Mouse (Mus musculus) limb, embryonic 13.5 days (tissue): Measurements from ENCODE around the gene Tpcn2. TPM values are rescaled to one million over a fixed set of nuclear protein-coding genes. Genes with fewer than 3 reads are reported as not detected.
A peak's percentile ranks its signal among the peaks of the same experiment; 100 is the strongest.

Source experiments
- ATAC-seq: fragments of 200-750 bp; cut with Nextera tagmentation; 2 replicates; pipeline ENCODE4 v1.8.0; 2017; ENCODE audit warnings: low read depth, moderate number of reproducible peaks, moderate TSS enrichment; ENCODE audit not compliant: low FRiP score
- H3K27ac ChIP-seq: fragments of 300-500 bp; sonication (generic); 2 replicates; pipeline ENCODE4 v1.5.1; 2015; ENCODE audit warnings: inconsistent platforms, mild to moderate bottlenecking, moderate library complexity
- H3K27me3 ChIP-seq: fragments of 300-500 bp; sonication (generic); 2 replicates; pipeline ENCODE4 v1.6.1; 2015; ENCODE audit warnings: mild to moderate bottlenecking, inconsistent platforms
- H3K36me3 ChIP-seq: fragments of 300-500 bp; sonication (generic); 2 replicates; pipeline ENCODE4 v1.6.1; 2015; ENCODE audit warnings: inconsistent platforms, mild to moderate bottlenecking, moderate library complexity
- H3K4me1 ChIP-seq: fragments of 300-500 bp; sonication (generic); 2 replicates; pipeline ENCODE4 v1.6.1; 2015; ENCODE audit warnings: inconsistent platforms
- H3K4me2 ChIP-seq: fragments of 300-500 bp; sonication (generic); replicated peaks from 2 replicates; pipeline ENCODE4 v1.6.1; 2015; ENCODE audit warnings: inconsistent platforms, mild to moderate bottlenecking, moderate library complexity
- H3K4me3 ChIP-seq: fragments of 300-500 bp; sonication (generic); 2 replicates; pipeline ENCODE4 v1.5.1; 2015; ENCODE audit warnings: moderate library complexity, mild to moderate bottlenecking, inconsistent platforms
- H3K9ac ChIP-seq: fragments of 300-500 bp; sonication (generic); 2 replicates; pipeline ENCODE4 v1.6.1; 2015; ENCODE audit warnings: mild to moderate bottlenecking, inconsistent platforms
- H3K9me3 ChIP-seq: fragments of 300-500 bp; sonication (generic); 2 replicates; pipeline ENCODE4 v1.6.1; 2016; ENCODE audit warnings: inconsistent platforms
- WGBS: fragments of 180-500 bp; shearing (Covaris S2); methylation state at CpG from one replicate; pipeline ENCODE4 v1.1.7; 2015; 5-methylcytosine and 5-hydroxymethylcytosine counted together
- polyA plus RNA-seq: library from polyadenylated mRNA; unstranded; fragments of >200 nt; fragmentation: Nextera tagmentation; extraction: Ambion mirVana; gene quantifications from 2 replicates; pipeline ENCODE4 v1.2.1, GENCODE M21; 2015

Gene Tpcn2
- polyA plus RNA-seq, 1 experiment from 2014 or later, result 12.6 TPM

DNA sequence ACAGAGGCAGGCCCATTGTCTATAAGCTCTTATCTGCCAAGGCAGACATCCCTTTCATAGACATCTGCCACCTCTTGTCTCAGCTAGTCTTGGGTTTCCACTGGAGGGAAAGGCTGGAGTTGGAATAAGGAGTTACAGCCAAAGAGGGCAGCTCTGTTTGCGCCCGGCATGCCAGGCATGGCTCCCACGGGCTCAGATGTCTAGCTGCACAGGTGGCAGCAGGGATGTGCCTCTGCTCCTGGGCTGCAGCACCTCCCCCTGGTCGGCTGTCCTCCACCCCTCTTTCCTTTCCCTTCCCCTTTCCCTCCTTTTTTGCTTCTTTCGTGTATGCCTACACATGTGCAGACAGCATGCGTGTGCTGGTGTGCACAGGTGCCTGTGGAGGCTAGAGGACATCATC lies 91.0 kb downstream of the Tpcn2 start:
- Histone ChIP-seq H3K36me3 (no peaks in the 10 kb centered on the region), H3K4me2 (no peak overlapping the region), H3K27me3 (no peaks in the 10 kb centered on the region), H3K9ac (no peak overlapping the region), H3K9me3 (no peaks in the 10 kb centered on the region), H3K4me3 (no peak overlapping the region), H3K27ac (no peak overlapping the region), H3K4me1 (peaks cover 58% of the 10 kb centered on the region)
- 73% methylated on average over 6 of the region's 6 CpGs for WGBS
- no peak for ATAC-seq

DNA sequence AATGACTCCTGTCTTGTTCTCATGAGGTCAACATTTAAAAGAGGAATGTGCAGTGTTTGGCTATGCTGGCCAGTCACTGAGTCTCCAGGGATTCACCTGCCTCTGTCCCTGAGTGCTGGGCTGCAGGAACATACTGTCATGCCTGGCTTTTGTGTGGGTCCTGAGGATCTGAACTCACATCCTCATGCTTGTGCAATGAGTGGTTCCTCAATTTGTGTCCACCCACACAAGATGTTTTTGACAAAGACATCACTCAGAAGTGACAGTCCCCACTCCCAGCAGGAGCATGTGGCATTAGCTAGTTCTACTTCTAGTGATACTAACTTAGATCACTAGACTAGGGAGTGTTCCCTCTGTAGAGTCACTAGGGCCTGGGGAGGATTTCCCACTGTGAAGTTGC lies 93.3 kb downstream of the Tpcn2 start:
- Histone ChIP-seq H3K27ac (no peak overlapping the region), H3K27me3 (no peaks in the 10 kb centered on the region), H3K4me2 (no peak overlapping the region), H3K4me1 (peaks cover 40% of the 10 kb centered on the region), H3K4me3 (no peak overlapping the region), H3K9ac (no peak overlapping the region), H3K36me3 (no peaks in the 10 kb centered on the region), H3K9me3 (no peaks in the 10 kb centered on the region)
- no peak for ATAC-seq

GRCm38 (mm10) chr7:145189342-145189741 lies 94.5 kb downstream of the Tpcn2 start:
- Histone ChIP-seq H3K36me3 (no peaks in the 10 kb centered on the region), H3K4me3 (no peak overlapping the region), H3K4me2 (no peak overlapping the region), H3K4me1 (peaks cover 28% of the 10 kb centered on the region), H3K9me3 (no peaks in the 10 kb centered on the region), H3K27ac (0 out of 2 replicates have a peak overlapping the region, but pooled peaks have one; percentile 15), H3K9ac (no peak overlapping the region), H3K27me3 (no peaks in the 10 kb centered on the region)
- no peak for ATAC-seq
- 31% methylated on average over 8 of the region's 8 CpGs for WGBS

DNA sequence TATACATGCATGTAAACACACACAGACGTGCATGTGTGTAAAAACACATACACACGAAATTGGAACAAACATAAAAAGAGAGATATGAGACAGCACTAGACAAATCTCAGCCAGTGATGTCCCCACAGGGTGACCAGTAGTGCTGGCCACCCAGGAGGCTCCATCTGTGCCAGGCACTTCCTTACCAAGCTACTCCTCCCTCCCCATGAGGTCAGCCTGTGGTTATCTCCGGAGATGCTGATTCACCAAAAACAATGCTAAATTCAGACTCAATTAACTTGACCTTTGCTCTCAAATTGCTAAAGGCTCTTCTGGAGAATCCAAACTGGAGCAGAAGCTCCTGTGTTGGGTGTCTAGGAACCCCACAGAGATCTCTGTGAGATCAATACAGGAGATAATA lies 96.0 kb downstream of the Tpcn2 start:
- Histone ChIP-seq H3K9ac (no peak overlapping the region), H3K4me2 (no peak overlapping the region), H3K27me3 (no peaks in the 10 kb centered on the region), H3K4me3 (no peak overlapping the region), H3K27ac (no peak overlapping the region), H3K9me3 (no peaks in the 10 kb centered on the region), H3K4me1 (peaks cover 20% of the 10 kb centered on the region), H3K36me3 (no peaks in the 10 kb centered on the region)
- WGBS, result 72% methylated on average over 3 of the region's 3 CpGs
- ATAC-seq, result no peak

GRCm38 (mm10) chr7:145182388-145182787 lies 101.4 kb downstream of the Tpcn2 start:
- 52% methylated on average over 4 of the region's 4 CpGs for WGBS
- Histone ChIP-seq H3K27me3 (no peaks in the 10 kb centered on the region), H3K4me1 (peaks cover 39% of the 10 kb centered on the region), H3K36me3 (no peaks in the 10 kb centered on the region), H3K9me3 (no peaks in the 10 kb centered on the region), H3K9ac (no peak overlapping the region), H3K4me2 (no peak overlapping the region), H3K4me3 (no peak overlapping the region), H3K27ac (peak overlapping the region; percentile 88; the same call in 1 of the 2 replicates)
- no peak for ATAC-seq

DNA sequence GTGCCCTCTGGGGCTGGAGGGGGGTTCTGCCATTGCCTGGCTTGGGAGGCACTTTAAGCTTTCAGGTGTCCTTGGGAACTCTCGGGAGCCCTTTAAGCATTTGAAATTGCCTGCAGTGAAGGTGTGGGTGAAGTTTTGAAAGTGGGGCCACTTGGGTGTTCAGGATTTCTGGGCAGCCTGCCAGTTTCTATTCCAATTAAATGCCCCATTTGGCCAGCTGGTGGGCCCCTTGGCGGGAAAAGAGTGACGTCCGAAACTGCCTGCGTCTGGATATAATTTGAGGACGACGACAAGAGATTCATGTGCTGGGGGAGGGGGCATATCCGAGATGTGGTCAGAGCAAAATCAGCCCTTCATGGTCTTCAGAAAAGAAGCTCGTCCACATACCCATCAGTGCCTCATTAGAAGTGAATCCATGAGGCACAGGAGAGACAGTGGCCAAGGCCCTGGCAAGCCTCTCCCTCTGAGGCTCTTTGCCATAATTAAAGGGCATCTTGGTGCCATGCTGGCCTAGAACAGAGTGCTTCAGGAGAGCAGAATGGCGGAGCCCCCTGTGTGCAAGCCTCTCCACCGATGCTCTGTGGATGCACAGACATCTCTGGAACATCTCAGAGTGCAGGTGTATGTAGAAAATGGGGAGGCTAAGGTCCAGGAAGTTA lies 102.3 kb downstream of the Tpcn2 start:
- 16% methylated on average over 11 of the region's 11 CpGs for WGBS
- Histone ChIP-seq H3K9ac (no peak overlapping the region), H3K27ac (peak overlapping the region; percentile 88), H3K4me1 (peaks cover 44% of the 10 kb centered on the region), H3K9me3 (no peaks in the 10 kb centered on the region), H3K36me3 (no peaks in the 10 kb centered on the region), H3K27me3 (no peaks in the 10 kb centered on the region), H3K4me2 (0 out of 2 replicates have a peak overlapping the region, but pooled peaks have one; percentile 5), H3K4me3 (no peak overlapping the region)
- peak; percentile 34 for ATAC-seq

DNA sequence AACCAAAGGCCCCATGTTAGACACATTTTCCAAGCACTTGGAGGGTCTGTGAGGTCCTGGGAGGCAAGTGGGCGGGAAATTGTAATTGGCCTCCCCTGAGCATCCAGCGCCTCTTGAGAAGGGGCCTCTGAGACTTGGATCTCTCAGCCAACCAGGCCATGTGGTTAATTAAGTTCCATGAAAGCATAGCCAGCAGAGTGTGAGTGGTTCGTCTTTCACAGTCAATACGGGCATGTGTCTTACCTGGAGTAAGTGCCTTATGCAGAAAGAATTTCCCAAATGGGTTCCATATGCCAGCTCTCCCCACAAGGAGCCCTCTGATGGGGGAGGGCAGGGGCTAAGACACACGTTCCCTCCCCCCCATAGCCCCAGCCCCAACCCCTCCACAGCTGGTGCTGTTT lies 104.1 kb downstream of the Tpcn2 start:
- Histone ChIP-seq H3K9ac (no peak overlapping the region), H3K27me3 (no peaks in the 10 kb centered on the region), H3K27ac (peak overlapping the region; percentile 88), H3K4me3 (no peak overlapping the region), H3K4me2 (no peak overlapping the region), H3K9me3 (no peaks in the 10 kb centered on the region), H3K36me3 (no peaks in the 10 kb centered on the region), H3K4me1 (peaks cover 45% of the 10 kb centered on the region)
- peak; percentile 83 for ATAC-seq
- 12% methylated on average over 5 of the region's 5 CpGs for WGBS

DNA sequence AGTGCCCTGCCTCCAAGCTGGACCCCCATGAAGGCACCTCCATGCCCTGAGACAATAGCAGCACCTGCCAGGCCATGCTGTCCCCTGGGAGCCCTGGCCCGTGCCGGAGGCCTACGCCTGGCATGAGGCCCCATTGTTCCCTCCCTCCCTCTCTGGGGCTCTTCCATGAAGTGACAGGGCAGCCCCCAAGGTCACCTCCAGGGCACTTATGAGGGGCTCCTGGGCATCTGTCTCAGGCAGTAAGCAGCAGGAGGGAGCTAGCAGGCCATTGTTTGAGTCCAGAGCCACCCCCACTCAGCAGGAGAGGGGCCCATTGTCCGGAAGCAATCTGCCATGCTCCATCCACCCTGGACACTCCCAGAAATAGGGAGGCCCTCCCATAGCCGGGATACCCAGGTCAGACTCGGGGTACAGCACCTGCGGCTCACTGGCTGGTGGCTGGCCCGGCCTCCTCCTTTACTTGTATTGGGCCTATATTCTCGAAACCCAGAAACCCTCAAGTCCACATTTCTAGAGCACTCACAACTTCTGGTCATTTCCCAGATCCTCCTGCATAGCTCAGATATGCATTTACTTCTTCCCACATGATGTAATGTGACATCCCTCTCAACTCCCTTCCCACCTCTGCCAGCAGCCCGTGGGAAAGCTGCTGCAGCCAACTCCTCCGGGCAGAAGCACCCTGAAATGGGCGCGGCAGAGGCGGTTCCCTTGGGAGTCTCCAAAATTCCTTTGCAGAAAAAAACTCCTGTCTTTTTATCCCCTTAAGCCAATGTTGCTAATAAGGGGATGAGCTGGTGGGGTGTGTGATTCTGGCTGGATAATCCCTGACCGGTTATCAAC lies 106.8 kb downstream of the Tpcn2 start:
- Histone ChIP-seq H3K36me3 (no peaks in the 10 kb centered on the region), H3K27ac (no peak overlapping the region), H3K4me1 (peaks cover 44% of the 10 kb centered on the region), H3K9me3 (no peaks in the 10 kb centered on the region), H3K27me3 (no peaks in the 10 kb centered on the region), H3K9ac (no peak overlapping the region), H3K4me2 (no peak overlapping the region), H3K4me3 (no peak overlapping the region)
- 70% methylated on average over 15 of the region's 15 CpGs for WGBS
- ATAC-seq, result no peak

DNA sequence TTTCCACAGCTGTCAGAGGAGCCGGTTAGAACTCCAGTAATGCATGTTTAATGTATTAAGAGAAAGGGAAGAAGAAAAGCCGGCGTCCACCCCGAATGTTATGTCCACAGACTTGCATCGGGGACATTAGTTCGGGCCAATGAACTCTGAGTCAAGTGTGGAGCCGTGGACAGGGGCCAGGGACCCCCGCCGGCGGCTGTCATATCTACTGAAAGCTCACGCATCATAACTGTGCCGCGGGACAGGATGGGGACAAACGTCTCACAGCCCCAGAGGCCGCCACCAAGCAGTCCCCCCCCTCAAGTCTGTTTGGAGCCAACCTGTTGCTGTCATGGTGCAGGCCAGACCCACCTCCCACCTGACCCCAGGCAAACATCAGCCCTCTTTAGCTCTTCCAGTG lies 110.2 kb downstream of the Tpcn2 start:
- no peaks in the 10 kb centered on the region for H3K36me3 ChIP-seq
- H3K4me2 ChIP-seq, result no peak overlapping the region
- no peak overlapping the region for H3K4me3 ChIP-seq
- no peaks in the 10 kb centered on the region for H3K27me3 ChIP-seq
- 72% methylated on average over 15 of the region's 15 CpGs for WGBS
- ATAC-seq, result no peak
- H3K9ac ChIP-seq, result no peak overlapping the region
- H3K9me3 ChIP-seq, result no peaks in the 10 kb centered on the region
- no peak overlapping the region for H3K27ac ChIP-seq
- peaks cover 13% of the 10 kb centered on the region for H3K4me1 ChIP-seq

GRCm38 (mm10) chr7:145173116-145173515 lies 110.7 kb downstream of the Tpcn2 start:
- no peaks in the 10 kb centered on the region for H3K9me3 ChIP-seq
- no peak; the same call in 1 of the 2 replicates for ATAC-seq
- 0 out of 2 replicates have a peak overlapping the region, but pooled peaks have one; percentile 5 for H3K4me2 ChIP-seq

DNA sequence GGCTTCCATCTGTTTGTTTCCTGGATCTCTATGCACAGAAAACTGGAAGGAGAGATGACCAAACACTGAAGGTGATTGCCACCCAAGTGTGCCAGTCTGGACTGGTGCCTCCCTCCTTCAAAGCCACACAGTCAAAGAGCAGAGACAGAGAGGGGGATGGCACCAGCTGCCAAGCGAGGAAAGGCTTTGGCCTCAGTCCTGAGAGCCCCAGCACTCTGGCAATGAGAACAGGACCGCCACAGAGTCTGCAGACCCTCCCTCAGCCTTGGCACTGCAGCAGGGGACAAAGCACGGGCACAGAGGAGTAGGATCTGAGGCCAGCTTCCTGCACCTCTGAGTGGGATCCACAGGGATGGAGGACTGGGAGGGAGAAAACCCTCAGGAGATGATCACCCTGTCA lies 114.1 kb downstream of the Tpcn2 start:
- Histone ChIP-seq H3K36me3 (no peaks in the 10 kb centered on the region), H3K9ac (no peak overlapping the region), H3K27me3 (no peaks in the 10 kb centered on the region), H3K4me1 (peaks cover 14% of the 10 kb centered on the region), H3K27ac (no peak overlapping the region), H3K4me3 (no peak overlapping the region), H3K4me2 (no peak overlapping the region), H3K9me3 (no peaks in the 10 kb centered on the region)
- ATAC-seq, result no peak
- 76% methylated on average over 3 of the region's 3 CpGs for WGBS

More at GRCm38 (mm10) chr7:145173116-145173515, 110.7 kb downstream of the Tpcn2 start:
- Histone ChIP-seq H3K27me3 (no peaks in the 10 kb centered on the region), H3K4me1 (peaks cover 16% of the 10 kb centered on the region), H3K9ac (no peak overlapping the region), H3K27ac (no peak overlapping the region), H3K4me3 (no peak overlapping the region), H3K36me3 (no peaks in the 10 kb centered on the region)
- 17% methylated on average over 12 of the region's 12 CpGs for WGBS
